Mouse (Mus musculus): Measurements from ENCODE around the gene Kif27.

Kif27 gene

DNA sequence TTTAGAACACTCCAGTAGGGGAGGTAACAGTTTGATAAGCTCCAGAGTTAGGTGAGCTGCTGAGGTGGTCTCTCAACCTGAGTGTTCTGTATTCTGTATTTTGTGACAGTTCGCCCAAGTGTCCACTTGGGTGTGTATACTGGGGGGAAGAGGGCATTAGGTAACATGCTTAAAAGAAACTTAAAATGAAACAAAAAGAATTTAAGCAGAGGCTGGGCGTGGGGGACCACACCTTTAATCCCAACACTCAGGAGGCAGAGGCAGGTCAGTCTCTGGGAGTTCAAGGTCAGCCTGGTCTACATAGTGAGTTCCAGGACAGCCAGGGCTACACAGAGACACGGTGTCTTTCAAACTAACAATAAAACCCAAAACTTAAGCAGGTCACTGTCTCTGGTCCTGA is 78.4 kb downstream of the Kif27 start:
- DNase-seq (ENCODE audit: extremely low spot score) = no peak

DNA sequence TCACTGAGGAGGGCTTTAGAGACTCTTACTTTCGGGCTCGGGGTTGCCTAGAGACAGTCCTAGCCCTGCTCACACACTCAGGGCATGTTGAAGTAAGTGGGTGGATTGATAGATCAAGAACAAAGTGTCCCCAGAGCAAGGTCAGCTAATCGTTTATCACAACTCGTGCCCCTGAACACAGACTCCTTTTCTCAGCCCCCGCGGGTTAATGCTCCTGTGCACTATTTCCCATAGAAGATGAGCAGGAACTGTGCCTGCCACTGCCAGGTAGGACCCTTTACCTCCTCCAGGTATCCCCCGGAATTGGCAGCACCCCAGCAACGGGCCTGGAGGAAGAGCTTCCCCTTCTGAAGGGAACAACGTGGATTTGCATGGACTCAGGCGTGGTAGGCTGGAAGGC is 82.7 kb downstream of the Kif27 start:
- no peak for DNase-seq (ENCODE audit: extremely low spot score)

DNA sequence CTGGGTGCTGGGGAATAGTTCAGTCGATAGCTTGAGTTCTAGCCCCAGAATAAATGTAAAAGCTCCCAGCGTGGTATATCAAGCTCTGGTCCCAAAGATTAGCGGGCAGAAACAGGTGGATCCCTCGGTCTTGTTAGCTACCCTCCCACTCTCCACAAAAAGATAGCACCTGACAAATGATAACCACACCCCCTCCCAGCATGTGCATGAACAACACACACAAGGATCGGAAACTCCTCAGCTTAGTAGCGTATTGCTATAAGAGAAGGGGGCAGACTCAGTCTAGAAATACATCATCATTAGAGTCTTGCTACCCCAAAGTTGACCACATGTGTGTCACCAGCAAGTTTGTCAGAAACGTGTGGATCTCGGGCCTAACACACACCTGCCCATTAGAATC is 83.3 kb downstream of the Kif27 start, which contains the start of gene Gkap1:
Gene Gkap1 (minus strand): TSS at position 101 of the 400 bp plus-strand sequence.
- DNase-seq (ENCODE audit: extremely low spot score) = no peak

DNA sequence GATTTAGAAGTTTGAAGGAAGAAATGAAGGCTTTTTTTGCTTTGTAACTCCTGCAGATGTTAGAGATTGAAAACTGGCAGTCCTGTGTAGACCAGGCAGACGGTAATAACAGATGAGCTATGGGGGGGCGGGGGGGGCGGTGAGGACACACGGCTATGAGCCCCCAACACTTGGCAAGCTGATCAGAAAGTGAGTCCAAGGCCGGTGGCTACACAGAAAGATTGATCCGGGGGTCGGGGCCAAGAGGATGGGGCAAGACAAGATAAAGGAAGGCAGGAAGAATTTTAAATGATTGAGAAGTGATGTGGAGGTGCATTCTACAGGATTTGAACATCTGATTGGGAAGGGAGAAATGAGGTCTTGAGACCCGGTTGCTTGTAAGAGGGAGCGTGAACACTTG is 83.8 kb downstream of the Kif27 start:
- peak; percentile 12 for DNase-seq (ENCODE audit: extremely low spot score)

DNA sequence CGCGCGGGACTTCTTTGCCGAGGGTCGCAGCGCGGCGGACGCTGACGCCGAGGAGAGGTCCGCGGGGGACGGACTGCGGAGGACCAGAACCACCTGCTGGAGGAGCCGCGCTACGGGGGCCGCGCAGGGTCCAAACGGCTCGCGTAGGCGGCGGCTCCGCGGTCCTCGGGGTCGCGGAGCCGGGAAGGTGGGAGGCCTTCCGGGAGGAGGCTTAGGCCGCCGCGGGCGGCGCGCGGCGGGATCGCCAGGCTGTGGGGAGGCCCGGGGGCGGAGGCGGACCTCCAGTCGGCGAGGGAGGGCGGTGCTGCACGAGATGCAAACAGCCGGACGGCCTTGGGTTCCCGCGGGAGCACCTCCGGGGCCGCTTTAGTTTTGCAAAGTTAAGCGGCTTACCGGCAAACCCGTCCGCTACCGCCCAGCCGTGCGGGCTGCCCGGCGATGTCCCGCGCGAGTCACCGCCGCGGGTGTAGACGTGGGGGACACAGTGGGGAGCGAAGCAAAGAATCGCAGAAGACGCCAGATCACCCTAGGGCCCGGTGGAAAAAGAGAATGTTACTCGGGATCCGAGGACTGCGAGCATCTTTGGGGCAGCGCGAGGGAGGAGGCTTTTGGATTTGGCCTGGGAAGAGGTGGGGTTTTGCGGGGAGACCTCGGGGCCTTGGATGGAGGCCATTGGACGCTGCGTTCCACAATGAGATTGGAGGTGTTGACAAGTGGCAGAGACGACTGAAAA is 84.5 kb downstream of the Kif27 start:
- peak; percentile 82 for DNase-seq (ENCODE audit: extremely low spot score)

DNA sequence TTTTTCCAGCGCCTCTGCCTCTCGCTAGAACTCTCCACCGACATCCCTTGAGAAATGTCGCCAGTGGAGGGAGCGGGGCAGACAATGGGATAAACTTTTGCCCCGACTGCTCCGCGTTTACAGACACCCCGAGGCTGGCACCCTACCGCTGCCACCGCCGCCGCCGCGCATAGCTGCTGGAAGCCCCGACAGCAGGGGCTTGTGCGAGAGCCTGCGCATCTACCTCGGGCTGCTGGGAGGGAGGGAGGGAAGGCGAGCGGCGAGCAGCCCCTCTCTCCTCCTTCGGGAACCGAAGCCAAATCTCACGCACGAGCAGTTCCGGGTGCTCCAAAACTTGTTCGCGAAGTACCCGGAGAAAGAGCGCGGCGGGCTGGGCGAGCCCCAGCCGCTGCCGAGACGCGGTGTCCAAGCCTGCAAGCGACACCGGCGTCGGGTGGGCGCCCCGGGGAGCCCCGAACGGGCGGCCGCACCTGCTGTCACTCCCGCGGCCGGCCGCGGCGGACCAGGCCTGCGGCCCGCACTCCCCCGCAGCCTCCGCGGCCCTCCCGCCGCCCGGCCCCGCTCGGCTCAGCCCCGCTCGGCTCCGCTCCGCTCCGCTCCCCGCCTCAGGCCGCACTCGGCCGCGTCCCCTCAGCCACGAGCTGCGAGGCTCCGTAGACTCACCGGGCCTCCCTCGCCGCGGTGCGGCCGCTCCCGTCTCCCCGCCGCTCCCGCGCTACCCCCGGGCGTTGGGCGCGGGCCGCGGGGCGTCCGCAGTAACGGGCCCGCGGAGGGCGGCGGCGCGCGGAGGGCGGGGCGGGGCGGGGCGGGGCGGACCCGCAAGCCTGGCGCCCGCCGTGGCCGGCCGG is 85.3 kb downstream of the Kif27 start:
- DNase-seq (ENCODE audit: extremely low spot score) = peak; percentile 64

DNA sequence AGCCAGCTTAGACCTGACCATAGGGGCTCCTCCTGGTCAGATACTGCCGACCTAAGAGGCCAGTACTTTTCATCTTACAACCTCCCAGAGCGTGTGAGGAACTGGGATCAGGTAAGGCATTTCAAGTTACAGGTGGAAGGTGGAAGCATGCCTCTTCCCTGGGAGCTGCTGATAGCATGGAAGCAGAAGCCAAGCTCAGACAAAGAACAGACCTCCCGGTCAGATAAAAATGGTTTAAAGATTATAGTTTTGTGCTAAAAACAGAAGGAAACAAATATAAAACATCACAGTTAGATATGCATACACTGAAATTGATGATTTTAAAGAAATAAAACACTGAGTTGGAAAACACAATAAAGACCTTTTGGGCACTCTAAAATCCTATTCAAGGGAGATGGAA is 92.1 kb downstream of the Kif27 start:
- no peak for DNase-seq (ENCODE audit: extremely low spot score)

DNA sequence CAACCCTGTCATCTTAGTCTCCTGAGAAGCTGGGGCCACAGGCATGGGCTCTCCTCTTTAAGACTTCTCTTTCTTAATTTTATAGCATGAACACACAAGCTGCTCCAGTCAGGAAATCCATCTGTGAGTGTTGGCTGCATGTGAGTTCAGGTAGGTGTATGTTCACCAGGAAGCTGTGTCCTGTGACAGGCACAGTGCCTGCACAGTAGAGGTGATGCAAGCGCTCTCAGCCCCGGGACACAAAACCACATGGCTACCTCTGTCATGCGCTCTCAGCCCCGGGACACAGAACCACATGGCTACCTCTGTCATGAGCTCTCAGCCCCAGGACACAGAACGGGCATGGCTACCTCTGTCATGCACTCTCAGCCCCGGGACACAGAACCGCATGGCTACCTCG is 95.4 kb downstream of the Kif27 start:
- no peak for DNase-seq (ENCODE audit: extremely low spot score)

DNA sequence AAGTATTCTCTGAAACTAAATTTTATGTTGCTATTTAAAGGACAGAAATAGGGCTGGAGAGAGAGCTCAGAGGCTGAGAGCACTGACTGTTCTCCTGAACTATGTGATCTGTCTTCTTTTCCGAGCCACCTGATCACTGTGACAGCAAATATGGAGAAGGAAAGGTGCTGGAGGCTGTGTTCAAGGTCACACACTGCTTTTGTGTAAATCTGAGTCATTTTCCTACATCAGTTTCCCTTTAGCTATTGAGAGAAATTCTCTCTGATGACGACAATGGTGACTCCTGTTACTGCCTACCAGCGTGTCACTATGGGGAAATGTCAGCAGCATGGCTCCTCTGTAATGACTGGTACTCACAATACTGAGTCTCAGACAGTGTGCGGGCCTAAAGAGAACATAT is 97.2 kb downstream of the Kif27 start:
- DNase-seq (ENCODE audit: extremely low spot score) = no peak

DNA sequence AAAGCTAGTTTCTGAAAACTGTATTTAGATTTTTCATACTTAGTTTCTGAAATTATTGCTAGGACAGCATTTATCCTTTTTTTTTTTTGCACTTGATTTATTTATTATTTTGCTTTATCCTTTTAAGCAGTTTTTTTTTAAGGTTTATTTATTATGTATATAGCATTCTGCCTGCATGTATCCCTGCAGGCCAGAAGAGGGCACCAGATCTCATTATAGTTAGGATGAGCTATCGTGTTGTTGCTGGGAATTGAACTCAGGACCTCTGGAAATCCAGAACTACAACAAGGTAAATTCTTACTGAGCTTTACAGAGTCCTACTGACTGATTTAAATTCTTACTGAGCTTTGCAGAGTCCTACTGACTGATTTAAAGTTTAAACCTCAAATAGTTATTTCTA is 105.7 kb downstream of the Kif27 start:
- DNase-seq (ENCODE audit: extremely low spot score) = no peak

DNA sequence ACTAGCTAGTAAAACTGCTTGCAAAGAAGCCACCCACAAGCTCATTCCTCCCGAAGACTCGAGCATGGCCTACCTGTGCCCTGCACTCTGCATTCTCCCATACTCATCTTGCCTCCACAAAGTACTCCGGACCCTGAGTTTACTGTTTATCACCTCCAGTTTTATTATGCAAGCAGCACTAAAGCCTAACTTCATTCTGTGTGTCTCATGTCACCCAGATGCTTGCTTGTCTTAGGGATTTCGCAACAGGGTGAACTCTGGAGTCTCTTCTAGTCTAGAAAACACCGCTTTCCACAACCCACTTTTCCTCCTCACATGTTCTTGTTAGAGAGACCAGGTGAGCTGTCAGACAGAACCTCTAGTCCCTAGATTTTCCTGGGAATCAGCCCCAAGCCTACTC is 110.0 kb downstream of the Kif27 start:
- no peak for DNase-seq (ENCODE audit: extremely low spot score)

All from embryo, embryonic 9.5 days (tissue).